Mouse (Mus musculus) ES-CJ7 (cell line): ENCODE data around the gene Ceacam2.
"Not testable (repeated sequence)": the region's sequence is repeated elsewhere in the genome, so short reads cannot be mapped to it uniquely, and the experiment has no call there.

ENCODE experiments used
- DNase-seq: peaks from one replicate; pipeline ENCODE4 v3.0.0; 2011; ENCODE audit warnings: low read depth, low spot score

The Ceacam2 gene

DNA sequence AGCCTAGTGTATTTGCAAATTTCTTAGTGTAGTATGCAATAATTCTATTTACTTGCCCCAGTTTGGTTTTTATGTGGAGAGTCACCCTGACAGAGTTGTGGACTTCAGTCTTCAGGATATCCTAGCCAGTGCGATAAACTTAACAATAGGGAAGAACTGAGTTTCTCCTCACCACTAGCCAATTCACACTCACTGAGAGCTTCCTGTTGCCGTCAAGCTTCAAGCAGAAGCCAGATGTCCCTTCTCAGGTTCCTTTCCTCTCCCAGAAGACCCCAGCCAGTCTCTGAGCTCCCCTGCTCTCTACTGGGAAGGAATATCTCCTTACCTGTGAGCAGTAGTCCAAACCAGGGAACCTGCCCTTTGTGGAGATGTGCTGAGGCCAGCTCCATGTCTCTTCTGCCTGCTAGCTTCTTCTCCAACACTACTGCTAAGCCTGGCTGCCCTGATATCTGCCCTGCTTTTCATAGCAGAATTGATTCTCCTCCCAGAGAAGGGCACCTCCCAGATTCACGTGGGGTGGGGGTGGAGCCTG, at the start of gene Ceacam2:
Gene Ceacam2 (minus strand): TSS at position 482 of the 532 bp plus-strand sequence.
- not testable (repeated sequence) for DNase-seq

DNA sequence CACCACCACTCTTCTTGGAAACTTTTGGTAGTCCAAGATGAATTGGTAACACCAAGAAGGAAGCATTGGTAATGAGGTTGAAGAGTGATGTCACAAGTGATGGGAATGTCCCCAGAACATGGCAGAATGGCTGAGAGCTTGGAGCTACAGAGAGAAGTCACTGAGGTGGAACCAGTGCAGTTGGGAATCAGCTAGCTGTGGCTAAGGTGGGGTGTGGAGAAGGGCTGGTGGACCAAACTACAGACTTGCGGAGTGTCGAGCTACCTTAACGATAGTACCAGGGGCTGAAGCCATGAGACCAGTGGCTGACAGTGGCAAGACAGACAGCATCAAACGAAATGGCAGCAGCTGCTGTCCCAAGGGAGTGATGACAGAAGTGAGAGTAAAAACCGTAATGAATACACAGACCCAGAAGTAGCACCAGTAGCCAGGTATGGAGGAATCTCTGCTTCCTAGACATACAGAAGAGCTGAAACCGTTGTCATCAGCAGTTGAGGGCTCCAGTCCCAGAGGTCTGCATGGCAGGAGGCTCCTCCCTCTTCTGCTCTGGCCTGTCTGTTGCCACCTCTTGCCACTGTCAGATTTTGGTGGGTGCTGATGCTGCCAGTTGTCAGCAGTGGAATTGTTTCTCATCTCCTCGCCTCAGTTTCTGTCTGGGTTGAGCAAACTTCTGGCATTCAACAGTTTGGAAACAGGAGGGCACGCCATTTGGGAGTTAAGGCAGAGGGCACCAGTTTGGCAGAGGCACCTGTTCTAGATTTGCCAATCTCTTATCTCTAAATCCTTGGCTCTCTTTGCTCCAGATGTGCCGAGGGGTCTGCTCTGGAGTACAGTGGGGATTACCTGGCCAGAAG, 45.9 kb upstream of the Ceacam2 start:
- DNase-seq, result no peak

DNA sequence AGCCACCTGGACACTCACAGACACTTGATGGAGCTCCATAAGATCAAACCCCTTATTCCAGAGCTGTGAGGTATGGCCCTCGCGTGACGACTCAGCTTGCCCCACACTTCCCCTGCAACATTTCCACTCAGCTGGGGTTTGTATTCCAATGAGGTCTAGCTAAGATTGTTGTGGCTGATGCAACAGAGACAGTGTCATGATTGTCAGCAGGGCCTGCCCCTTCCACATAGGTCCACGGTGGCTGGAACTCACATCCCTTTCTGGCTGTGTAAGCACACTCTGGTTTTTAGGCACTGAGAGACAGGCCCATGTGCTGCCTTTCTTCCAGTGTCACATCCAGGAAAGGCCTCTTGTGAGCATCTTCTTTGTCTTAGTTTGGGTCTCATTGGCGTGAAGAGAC, 45.0 kb upstream of the Ceacam2 start:
- DNase-seq, result no peak

DNA sequence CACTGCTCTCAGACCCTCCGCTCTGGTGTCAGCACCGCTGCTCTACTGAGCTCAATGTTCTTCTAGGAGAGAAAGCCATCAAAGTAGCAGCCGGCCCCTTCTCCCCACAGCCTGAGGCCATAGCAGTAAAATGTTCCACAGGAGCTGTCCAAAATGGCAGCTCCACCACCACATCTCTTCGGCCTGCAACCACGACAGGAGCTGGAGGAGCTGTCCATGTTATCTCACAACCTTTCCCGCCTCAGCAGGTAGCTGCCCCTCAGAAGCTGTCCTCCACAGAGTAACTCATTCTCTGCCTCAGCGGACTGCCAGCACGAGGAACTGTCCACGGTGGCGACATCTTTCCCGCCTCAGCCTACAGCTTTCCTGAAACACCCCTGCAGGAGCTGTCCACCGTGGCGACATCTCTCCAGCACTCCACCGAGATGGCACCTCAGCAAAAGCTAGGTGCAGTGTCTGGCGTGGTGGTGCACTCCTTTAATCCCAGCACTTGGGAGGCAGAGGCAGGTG, 42.7 kb upstream of the Ceacam2 start:
- peak; percentile 38 for DNase-seq

DNA sequence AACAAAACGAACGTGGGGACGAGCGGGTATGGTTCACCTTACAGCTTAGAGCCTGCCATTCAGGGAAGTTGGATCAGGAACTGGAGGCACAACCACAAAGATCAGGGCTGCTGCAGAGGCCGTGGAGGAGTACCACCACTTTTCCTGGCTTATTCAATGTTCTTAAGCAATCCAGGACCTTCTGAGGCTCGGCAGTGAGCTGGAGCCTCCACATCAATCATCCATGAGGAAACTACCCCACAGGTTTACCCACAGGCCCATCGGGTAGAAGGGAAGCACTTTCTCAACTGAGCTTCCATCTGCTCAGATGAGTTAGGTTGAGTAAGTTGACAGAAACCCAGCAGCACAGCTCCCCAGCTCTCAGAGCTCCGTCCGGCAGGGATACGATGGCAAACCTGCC, 39.8 kb upstream of the Ceacam2 start:
- no peak for DNase-seq

DNA sequence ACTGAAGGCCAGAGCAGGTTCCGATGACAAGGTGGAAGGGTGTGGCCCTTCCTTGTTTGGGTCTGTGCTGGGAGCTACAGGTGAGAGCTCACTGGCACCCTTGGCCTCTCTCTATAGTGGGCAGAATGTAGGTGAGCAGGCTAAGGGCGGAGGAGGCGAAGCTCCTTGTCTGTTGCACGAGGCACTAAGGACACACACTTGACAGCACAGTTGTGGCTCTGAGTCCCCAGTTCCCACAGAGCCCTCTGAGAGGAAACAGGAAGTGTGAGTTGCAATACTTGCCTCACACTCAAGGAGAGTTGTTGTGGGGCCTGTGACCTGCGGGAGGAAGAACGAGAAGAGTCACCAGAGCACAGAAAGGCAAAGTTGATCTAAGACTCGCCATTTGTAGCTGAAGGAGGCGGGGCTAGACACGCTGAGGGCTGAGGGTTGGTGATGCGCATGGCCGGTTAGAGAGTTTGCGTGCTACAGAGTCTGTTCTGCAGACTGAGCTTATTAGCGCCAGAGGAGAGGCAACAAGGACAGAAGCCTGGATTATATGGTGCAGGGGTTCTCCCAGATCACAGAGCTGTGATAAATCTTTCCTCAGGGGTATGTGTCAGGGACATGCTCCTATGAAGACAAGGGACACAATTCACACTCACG, 37.3 kb upstream of the Ceacam2 start:
- DNase-seq, result not testable (repeated sequence)

DNA sequence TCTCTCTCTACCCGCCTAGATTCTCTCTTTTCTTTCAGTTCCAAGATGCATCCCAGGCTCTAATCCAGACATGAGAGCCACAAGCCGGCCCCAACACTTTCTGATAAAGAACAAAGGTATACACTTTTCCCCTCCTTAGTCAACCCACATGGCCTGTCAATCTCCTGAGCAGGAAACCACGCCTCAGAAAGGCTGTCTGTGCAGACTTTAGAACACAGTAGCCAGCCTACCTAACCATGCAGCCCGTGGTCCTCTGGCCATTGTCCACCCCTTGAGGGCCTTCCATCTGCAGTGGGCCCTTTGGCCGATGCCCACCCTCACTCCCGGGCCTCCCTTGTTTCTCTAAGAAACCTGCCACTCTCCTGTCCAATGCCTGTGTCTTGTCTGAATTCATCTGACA, 36.7 kb upstream of the Ceacam2 start:
- DNase-seq, result not testable (repeated sequence)

DNA sequence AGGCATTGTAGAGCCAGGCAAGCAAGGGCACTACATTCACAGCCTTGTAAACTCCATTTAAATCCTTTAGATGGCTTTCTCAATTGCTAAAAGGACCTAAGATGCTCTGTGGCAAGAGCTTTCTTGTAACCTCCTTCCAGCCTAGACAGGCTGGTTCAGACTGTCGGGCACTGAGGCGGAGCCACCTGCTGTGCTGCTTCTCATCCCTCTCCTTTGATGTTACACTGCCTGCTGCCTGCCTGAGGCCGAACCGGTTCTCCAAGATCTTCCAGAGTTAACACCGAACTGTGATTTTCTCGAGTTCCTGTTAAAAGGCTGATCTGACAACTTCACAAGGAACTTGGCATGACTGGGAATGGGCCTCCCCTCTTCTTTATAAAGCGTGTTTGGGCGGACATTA, 36.2 kb upstream of the Ceacam2 start:
- DNase-seq, result no peak

DNA sequence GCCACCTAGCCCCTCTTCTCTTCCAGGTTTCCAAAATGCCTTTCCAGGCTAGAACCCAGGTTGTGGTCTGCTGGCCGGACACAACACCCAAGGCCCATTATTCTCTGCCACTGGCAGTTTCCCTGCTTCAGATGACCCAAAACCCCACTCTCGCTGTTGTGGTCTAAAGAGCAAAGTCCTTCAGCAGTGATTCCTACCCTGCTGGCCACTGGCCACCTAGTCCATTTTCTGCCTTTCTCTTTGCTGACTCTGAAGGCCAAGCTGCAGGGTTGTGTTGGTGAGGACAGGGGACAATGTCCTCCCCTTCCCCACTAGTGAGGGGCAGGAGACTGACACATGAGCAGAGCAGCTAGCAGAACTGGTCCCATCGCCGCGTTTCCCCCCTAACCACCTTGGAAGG, 35.4 kb upstream of the Ceacam2 start:
- DNase-seq, result no peak

DNA sequence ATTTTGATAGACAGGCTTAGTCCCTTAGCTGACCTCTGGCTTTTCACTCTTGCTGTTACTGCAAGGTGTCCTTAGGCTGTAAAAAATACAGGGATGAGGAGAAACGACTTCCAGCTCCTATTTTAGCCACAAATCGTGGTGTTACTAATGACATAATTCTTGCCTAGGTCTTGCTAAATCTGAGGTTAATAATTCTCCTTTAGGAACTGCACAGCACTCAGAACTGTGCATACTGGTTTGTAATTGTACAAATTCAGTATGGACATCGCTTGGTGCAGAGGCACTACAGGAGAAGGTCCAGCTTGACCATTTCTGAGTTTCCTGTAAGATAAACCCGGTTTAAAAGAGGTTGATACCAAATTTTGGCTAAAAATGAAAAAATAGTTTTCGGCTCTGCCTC, 34.1 kb upstream of the Ceacam2 start:
- DNase-seq, result not testable (repeated sequence)

DNA sequence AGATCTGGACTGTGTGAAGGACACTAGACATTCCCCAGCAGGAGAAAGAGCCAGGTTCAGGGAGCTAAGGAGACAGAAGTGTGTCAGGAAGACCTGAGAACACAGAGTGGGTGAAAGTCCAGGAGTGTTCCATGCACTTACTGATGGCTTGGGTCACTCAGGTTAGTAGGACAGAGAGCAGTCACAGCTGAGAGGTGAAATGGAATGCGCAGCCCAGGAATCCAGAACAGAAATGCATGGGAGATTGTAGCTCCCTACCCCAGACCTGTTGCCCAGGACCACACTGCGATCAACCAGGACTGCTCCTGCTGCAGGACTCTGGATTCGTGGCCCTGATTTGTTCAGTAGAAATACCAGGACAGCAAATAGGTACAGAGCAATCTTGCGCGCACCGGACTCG, 29.1 kb upstream of the Ceacam2 start:
- no peak for DNase-seq

DNA sequence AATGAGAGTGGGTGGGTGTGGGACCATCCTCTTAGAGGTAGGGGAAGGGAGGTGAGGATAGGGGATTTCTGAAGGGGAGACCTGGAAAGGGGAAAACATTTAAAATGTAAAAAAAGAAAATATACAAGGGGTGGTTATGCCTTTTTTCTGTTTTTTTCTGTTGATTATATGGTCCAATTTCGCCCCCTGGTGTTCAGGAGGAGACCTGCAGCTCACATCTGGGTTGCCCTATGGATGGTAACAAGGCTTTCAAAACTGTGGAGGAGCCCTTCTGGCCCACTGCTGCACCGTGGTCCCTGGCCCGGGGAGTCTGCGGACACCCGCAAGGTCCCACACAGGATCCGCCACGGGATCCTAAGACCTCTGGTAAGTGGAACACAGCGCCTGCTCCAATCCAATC, 1.8 kb upstream of the Ceacam2 start:
- DNase-seq, result not testable (repeated sequence)

DNA sequence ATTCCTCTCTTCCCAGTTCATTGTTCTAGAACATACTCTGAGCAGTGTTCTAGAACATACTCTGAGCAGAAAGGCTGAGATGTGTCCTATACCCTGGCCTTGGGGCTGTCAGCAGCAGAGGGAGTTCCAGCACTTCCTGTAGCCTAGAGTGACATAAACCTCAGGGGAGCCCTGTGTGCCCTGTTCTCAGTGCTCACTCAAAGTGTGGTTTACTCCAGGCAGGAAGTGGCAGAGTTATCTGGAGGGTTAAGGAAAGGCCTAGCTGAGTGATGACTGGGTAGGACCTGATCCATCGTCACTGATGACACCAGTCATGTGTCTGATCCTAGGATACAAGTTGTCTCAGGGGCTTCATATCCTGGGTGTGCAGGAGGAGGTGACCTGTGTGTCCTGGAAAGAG, 297 bp upstream of the Ceacam2 start:
- DNase-seq, result not testable (repeated sequence)

DNA sequence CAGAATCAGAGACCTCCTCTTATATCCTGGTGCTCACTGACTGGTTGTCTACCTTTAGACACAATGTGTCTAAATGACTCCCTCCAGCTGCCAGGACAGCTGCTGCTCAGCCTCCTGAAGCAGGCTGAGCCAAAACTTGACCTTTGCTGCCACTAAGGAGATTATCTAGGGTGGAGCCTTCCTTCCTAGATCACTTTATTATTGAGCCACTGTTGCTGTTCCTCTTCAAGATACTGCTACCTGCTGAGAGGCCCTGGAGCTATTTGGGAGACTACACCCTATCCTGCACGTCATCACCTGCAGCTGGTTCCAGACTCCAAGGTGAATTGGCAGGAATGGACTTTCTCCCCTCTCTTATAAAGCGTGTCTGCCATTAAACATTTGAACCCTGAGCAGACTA, 8.8 kb downstream of the Ceacam2 start:
- DNase-seq, result peak; percentile 79

DNA sequence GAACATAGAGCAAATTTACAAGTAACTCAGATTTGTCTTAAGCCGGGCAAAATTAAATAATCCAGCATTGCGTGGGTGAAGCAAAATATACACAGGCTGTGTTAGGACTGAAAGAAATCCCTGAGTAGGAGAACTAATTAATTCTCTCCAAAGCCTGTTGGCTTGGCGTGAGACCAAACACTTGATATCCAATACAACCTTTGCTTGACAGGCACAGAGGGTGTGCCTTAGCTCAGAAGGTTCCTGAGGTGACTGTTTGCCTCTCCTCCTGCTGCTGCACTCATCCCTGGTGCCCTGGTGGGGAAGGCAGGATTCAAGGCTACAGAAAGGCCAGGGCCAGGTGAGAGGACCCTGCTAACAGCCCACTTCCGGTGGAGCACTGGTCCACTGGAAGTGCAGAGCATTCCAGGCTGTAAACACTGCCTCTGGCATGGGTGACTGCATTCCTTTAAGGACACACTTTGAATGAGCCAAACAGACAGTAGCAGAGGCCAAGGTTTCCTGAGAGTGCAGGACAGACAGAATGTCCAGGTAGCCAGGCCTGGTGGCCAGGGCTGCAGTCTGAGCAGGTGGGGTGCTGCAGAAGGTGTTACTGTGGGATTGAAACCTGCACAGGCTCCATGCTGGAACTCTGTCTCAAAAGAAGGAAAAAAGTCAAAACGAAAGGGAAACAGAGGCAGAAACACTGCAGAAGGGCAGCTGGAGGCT, 23.4 kb downstream of the Ceacam2 start:
- not testable (repeated sequence) for DNase-seq

DNA sequence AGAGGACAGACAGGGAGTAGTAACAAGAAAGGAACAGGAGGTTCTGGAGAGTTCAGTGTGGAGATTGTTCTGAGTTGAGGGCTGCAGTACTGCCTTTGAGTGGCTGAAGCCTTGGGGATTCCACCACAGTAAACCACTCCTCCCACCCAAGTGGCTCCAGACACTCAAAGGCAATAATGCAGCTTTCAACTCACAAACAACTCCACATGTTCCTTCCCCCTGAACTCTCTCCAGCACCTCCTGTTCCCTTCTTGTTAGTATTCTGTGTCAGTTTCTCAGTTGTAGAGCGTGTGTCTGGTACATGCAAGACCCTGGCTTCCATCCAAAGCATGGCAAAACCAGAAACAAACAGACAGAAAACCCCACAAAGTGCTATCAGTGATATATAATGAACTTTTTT, 24.0 kb downstream of the Ceacam2 start:
- not testable (repeated sequence) for DNase-seq

DNA sequence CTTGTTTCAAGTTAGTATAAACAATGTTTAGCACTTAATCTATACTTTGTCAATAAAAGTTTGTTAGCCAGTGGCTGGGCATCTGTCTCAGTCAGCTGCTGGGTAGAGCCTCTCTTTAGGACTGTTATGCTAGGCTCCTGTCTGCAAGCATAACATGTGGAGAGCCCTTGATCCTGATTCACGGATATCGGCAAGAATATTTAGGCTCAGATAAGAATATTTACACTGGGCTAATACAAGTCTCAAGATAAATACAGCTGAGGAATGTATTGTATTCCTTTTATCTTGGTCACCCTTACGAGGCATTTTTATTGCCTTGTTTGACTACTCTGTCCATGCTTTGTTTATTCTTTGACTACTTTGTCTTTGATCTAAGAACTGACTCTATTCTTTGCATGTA, 29.7 kb downstream of the Ceacam2 start:
- no peak for DNase-seq

DNA sequence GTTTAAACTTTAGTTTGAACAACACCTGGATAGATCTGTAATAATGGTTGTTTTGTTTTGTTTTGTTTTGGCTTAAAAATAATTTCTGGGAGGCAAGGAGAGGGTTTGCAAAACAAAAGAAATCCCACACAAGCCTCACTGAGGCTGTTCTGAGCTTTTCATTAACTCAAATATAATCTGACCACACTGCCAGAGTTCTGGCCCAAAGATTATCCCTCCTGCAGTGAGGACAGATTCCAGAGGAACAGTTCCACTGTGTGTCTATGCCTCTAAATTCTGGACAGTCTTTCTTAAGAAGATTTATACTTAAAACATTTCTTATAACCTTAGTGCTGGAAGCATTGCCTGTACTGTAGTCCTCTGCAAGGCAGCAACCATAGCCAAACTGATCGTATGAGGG, 45.0 kb downstream of the Ceacam2 start:
- no peak for DNase-seq

DNA sequence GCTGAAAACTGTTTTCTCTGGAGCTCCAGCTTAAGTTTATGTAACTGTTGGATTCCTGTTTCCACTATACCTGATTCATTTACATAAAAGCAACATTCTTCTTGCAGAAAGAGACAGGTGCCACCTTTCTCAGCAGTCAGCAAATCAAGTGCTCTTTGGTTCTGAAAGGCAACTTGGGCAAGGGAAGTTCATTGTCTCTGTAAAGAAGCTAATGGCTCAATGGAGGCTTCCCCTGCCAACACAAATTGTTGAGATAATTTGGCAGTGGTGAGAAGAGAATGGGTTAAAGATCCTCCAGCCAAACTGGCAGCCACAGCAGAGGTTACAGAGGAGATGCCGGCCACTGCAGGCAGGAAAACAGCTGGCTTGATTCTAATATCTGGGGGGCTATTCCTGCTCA, 49.0 kb downstream of the Ceacam2 start:
- DNase-seq, result not testable (repeated sequence)

DNA sequence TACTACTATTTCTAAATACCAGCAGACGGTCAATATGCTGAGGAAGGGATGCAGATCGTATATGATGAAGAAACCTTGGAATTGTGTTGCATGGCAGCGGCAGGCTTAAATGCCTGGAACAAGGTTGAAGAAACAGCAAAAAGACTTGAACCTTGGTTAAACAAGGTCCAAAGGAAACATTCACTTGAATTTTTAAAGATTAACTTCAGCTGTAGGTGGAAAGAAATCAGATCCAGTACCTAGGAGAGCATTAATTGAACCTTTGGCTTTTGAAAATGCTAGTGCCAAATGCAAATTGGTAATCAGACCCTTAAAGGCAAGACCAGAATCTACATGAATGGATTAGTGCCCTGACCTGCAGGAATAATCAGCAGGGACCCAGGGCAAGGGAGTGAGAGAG, 50.3 kb downstream of the Ceacam2 start:
- DNase-seq, result not testable (repeated sequence)

DNA sequence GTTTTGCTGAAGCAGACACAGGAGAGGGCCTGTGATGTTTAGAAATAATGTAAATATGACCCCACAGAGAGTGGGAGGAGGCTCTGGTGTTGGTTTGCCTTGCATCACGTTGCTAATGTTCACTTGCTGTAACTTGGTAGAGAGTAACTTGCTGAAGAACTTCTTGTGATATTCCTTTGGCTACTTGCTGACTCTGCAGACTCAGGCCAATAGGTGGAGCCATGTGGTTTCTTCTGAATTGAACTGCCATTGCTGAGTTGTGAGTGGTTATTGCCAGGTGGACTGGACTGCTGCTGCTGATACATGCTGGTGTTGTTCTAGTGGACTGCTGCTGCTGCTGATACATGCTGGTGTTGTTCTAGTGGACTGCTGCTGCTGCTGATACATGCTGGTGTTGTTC, 53.5 kb downstream of the Ceacam2 start:
- DNase-seq, result no peak

DNA sequence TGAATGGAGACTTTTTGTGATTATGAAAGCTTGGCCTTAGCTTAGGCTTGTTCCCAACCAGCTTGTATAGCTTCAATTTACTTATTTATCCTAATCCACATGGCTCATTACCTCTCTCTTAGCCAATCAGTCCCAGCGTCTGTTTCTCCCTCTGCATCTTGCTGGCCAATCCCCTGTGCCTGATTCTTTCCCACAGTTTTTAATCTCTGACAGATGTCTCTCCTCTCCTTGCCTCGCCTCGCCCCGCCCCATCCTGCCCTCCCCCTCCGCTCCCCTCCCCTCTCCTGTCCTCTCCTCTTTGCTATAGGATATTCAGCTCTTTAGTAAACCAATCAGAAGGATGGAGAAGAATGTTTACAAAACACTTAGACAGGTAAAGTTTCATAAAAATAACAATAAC, 54.6 kb downstream of the Ceacam2 start:
- DNase-seq, result no peak
